Mouse (Mus musculus): ENCODE measurements around the gene Zpr1.

DNA sequence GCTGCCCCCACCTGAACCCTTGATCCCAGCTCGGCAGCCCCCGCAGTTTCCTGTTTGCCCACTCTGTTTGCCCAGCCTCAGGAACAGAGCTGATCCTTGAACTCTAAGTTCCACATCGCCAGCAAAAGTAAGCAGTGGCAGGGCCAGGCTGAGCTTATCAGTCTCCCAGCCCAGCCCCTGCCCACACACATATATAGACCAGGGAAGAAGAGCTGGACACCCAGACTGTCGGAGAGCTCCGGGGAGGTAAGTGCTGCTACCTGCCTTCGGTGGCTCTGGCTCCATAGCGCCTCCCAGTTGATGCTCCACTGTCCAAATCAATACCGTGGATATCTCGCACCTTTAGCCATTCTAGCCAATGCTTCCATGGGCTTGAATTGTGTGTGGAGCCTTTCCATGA, 44.4 kb upstream of the Zpr1 start, which contains the start of gene Apoa1:
- TF ChIP-seq CTCF (IDR thresholded peaks at IDR 0.05; ENCODE audit: extremely low read depth, insufficient read depth, insufficient read length, insufficient replicate concordance) = no peak
- TF ChIP-seq POLR2A (IDR thresholded peaks at IDR 0.05; ENCODE audit: low read depth, low read length) = no peak

Measured in spleen, adult 2 months (tissue).